Mouse (Mus musculus) forebrain, embryonic 10.5 days (tissue): ENCODE measurements around the gene Muc4. TPM values are rescaled to one million over a fixed set of nuclear protein-coding genes. Genes with fewer than 3 reads are reported as not detected.

ENCODE experiments used
- polyA plus RNA-seq: library from polyadenylated mRNA; unstranded; fragments of >200 nt; fragmentation: Nextera tagmentation; extraction: Ambion mirVana; gene quantifications from 2 replicates; pipeline ENCODE4 v1.2.1, GENCODE M21; 2016

Muc4 gene
- polyA plus RNA-seq, 1 experiment from 2014 or later, result 0.15 TPM

Other genes starting within 250 kb of the Muc4 start
- 0.28 and 0.37 TPM in 2 replicates for gene Slc51a, start 248.0 kb upstream of the Muc4 start, polyA plus RNA-seq
- gene Zdhhc19, start 239.6 kb upstream of the Muc4 start, polyA plus RNA-seq, result not detected in 2 replicates
- gene Tfrc, start 127.0 kb upstream of the Muc4 start, polyA plus RNA-seq, result 71.3 and 72.0 TPM in 2 replicates
- gene Tnk2, start 92.0 kb upstream of the Muc4 start, polyA plus RNA-seq, result 10.1 and 11.0 TPM in 2 replicates
- not detected in 2 replicates for gene Muc20, start 61.5 kb downstream of the Muc4 start, polyA plus RNA-seq
- gene Smbd1, start 74.6 kb downstream of the Muc4 start, polyA plus RNA-seq, result not detected in 2 replicates
- gene Fyttd1, start 141.6 kb downstream of the Muc4 start, polyA plus RNA-seq, result 99.0 and 101 TPM in 2 replicates
- 18.0 and 19.9 TPM in 2 replicates for gene Rubcn, start 141.9 kb downstream of the Muc4 start, polyA plus RNA-seq
- gene Lrch3, start 178.2 kb downstream of the Muc4 start, polyA plus RNA-seq, result 29.4 and 33.9 TPM in 2 replicates